Mouse (Mus musculus) cerebral cortex, adult 2 months (tissue): ENCODE data around the gene Kdr.

ENCODE experiments used
- WGBS: fragments of 180-500 bp; shearing (Covaris S2); methylation state at CpG from one replicate; pipeline ENCODE4 v1.1.7; 2018; 5-methylcytosine and 5-hydroxymethylcytosine counted together

Kdr gene

GRCm38 (mm10) chr5:75959809-75960208, 18.4 kb downstream of the Kdr start:
- WGBS, result 82% methylated on average over 3 of the region's 3 CpGs

- WGBS, result 78% methylated on average over 3 of the region's 3 CpGs
Measured at GRCm38 (mm10) chr5:75956526-75956925, 21.7 kb downstream of the Kdr start.

GRCm38 (mm10) chr5:75955876-75956275, 22.4 kb downstream of the Kdr start:
- WGBS, result 84% methylated on average over 9 of the region's 9 CpGs

GRCm38 (mm10) chr5:75954778-75955330, 23.4 kb downstream of the Kdr start:
- 50% methylated on average over 3 of the region's 3 CpGs for WGBS

GRCm38 (mm10) chr5:75954218-75954617, 24.0 kb downstream of the Kdr start:
- WGBS, result 76% methylated on average over 3 of the region's 3 CpGs

GRCm38 (mm10) chr5:75952131-75952795, 26.0 kb downstream of the Kdr start:
- WGBS, result 83% methylated on average over 8 of the region's 8 CpGs

- 70% methylated on average over 2 of the region's 2 CpGs for WGBS
Measured at GRCm38 (mm10) chr5:75950866-75951265, 27.4 kb downstream of the Kdr start.

GRCm38 (mm10) chr5:75945394-75945793, 32.9 kb downstream of the Kdr start:
- WGBS, result 77% methylated on average over 4 of the region's 4 CpGs

- 95% methylated on average over 6 of the region's 6 CpGs for WGBS
Measured at GRCm38 (mm10) chr5:75943301-75943700, 35.0 kb downstream of the Kdr start.

- 67% methylated on average over 11 of the region's 11 CpGs for WGBS
Measured at GRCm38 (mm10) chr5:75941775-75942580, 36.3 kb downstream of the Kdr start.

- 45% methylated on average over 8 of the region's 8 CpGs for whole genome bisulfite sequencing
Measured at GRCm38 (mm10) chr5:75939144-75939732, 39.0 kb downstream of the Kdr start.

GRCm38 (mm10) chr5:75938012-75938411, 40.2 kb downstream of the Kdr start:
- 78% methylated on average over 4 of the region's 4 CpGs for WGBS

GRCm38 (mm10) chr5:75936223-75936622, 42.0 kb downstream of the Kdr start:
- 78% methylated on average over 6 of the region's 6 CpGs for WGBS

- WGBS, result 83% methylated on average over 8 of the region's 8 CpGs
Measured at GRCm38 (mm10) chr5:75935225-75935624, 43.0 kb downstream of the Kdr start.

- 80% methylated on average over 10 of the region's 10 CpGs for WGBS
Measured at GRCm38 (mm10) chr5:75934201-75934600, 44.1 kb downstream of the Kdr start.

- WGBS, result 70% methylated on average over 20 of the region's 20 CpGs
Measured at GRCm38 (mm10) chr5:75933521-75934044, 44.7 kb downstream of the Kdr start.

GRCm38 (mm10) chr5:75931458-75931857, 46.8 kb downstream of the Kdr start:
- WGBS, result 89% methylated on average over 4 of the region's 4 CpGs

- WGBS, result 86% methylated on average over 7 of the region's 7 CpGs
Measured at GRCm38 (mm10) chr5:75929960-75930359, 48.3 kb downstream of the Kdr start.

- 73% methylated on average over 6 of the region's 6 CpGs for WGBS
Measured at GRCm38 (mm10) chr5:75922677-75923076, 55.6 kb downstream of the Kdr start.

- 84% methylated on average over 12 of the region's 12 CpGs for WGBS
Measured at GRCm38 (mm10) chr5:75921730-75922387, 56.4 kb downstream of the Kdr start.

GRCm38 (mm10) chr5:75919601-75920000, 58.7 kb downstream of the Kdr start:
- 92% methylated on average over 7 of the region's 7 CpGs for WGBS

GRCm38 (mm10) chr5:75918139-75918538, 60.1 kb downstream of the Kdr start:
- 76% methylated on average over 7 of the region's 7 CpGs for WGBS
